Mouse (Mus musculus): ENCODE measurements around the gene Washc1.
A peak's percentile ranks its signal among the peaks of the same experiment; 100 is the strongest.
"Not testable (repeated sequence)": the region's sequence is repeated elsewhere in the genome, so short reads cannot be mapped to it uniquely, and the experiment has no call there.

The Washc1 gene

GRCm38 (mm10) chr17:66118991-66119390 lies 7.6 kb downstream of the Washc1 start:
- DNase-seq: no peak

GRCm38 (mm10) chr17:66120701-66121100 lies 9.4 kb downstream of the Washc1 start:
- no peak for DNase-seq

GRCm38 (mm10) chr17:66123066-66123815 lies 11.9 kb downstream of the Washc1 start, which contains the start of gene Ddx11:
Ddx11 (plus strand) TSS chr17:66123520.
- DNase-seq: peak; percentile 96 to 98

- no peak for DNase-seq
Observed at GRCm38 (mm10) chr17:66123816-66124610, 12.7 kb downstream of the Washc1 start.

- DNase-seq: no peak
Observed at GRCm38 (mm10) chr17:66125211-66125610, 13.9 kb downstream of the Washc1 start.

- no peak for DNase-seq
Observed at GRCm38 (mm10) chr17:66130371-66130770, 19.0 kb downstream of the Washc1 start.

GRCm38 (mm10) chr17:66131212-66131611 lies 19.9 kb downstream of the Washc1 start:
- peak in 1 of 2 experiments; percentile 28 for DNase-seq

- DNase-seq: not testable (repeated sequence)
Observed at GRCm38 (mm10) chr17:66152706-66153662, 41.6 kb downstream of the Washc1 start.

GRCm38 (mm10) chr17:66153735-66154423 lies 42.5 kb downstream of the Washc1 start:
- DNase-seq: not testable (repeated sequence)

- DNase-seq: no peak
Observed at GRCm38 (mm10) chr17:66154876-66155275, 43.5 kb downstream of the Washc1 start.

GRCm38 (mm10) chr17:66158271-66158670 lies 46.9 kb downstream of the Washc1 start:
- no peak for DNase-seq

- DNase-seq: not testable (repeated sequence)
Observed at GRCm38 (mm10) chr17:66167141-66167540, 55.8 kb downstream of the Washc1 start.

All from B cell, adult 2 months (primary cell).